Mouse (Mus musculus) mature B cell (primary cell): Measurements from ENCODE around the gene Olfr728.

Source experiments
- in situ Hi-C: fragments of 300-500 bp; cut with MboI; formaldehyde crosslinking; loops from 2 replicates; pipeline ENCODE4 v1.14.3; 2019

Olfr728 gene

DNA sequence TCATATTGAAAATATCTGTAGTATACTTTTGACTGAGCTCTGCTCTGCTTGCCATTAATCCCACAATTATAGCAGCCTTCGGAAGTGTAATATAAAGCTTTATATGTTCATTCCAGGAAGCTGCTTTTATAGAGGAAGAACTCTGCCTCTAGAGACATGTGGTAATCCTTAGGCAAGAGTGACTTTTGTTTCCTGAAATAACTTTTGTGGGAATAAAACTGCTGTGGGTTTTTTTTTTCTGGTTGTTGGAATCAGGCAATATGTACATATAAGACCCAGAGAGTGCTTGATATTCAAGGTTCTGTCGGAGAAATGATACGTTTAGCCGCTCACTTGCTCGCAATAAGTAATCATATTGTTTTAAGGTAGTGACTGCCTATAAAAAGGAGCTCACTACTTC, at the start of gene Olfr728:
TSS of gene Olfr728 (minus strand) at position 101 of the 400 bp plus-strand sequence.
- in situ Hi-C loops, result no loop called here

DNA sequence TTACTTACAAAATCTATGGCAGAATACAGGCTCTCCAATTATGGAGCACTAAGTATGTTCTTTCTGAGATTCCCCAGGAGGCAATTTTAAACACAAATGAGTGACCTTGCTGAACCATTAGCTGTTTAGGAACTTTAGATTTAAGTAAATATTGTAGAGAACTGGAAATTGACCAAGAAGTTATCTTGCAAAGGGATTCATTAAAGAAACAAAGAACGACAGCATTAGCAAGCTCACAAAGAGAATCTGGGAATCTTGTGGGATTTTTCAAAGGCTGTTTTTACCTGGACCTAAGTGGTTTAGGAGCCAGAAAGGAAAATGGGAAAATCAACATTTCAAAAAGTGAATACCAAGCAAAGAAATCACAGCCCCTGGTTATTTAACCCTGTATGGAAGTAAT, 45.6 kb upstream of the Olfr728 start, which contains the start of gene Olfr730:
TSS of gene Olfr730 (minus strand) at position 101 of the 400 bp plus-strand sequence.
- in situ Hi-C loops, result no loop called here

DNA sequence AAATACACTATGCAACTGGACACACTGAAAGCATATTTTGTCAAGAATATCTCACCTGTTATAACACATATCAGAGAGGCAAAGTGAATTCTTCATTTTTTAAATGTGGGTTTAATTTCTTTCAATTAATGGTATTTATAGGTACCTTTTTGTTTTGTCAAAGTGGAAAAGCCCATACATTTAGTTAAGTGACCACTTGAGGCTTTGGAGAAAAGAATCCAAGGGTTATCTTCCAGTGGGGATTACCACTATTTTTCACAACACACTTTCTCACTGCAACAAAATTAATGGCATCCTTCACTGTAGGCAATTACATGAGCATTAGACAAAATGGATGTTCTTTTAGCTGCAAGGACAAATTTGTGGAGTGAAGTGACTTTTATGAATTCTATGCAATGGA, 10.3 kb upstream of the Olfr728 start, which contains the start of gene Olfr729:
TSS of gene Olfr729 (minus strand) at position 101 of the 400 bp plus-strand sequence.
- in situ Hi-C loops, result no loop called here

DNA sequence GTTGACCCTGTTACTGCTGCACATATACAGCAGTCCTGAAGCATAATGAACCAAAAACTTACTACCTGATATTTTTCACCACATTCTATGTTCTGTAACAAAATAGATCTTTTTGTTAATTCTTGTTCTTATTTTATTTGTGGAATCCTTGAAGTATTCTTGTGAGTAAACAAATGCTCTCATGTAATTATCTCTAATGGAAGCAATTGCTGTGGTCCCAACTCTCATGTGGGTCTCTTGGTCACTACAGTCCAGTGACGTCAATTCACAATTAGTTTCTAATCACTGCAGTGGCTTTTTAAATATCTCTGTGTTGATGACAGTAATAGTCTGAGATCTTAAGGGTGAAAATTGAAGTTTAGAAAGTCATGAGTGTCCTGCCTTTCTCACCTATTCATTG, 19.6 kb downstream of the Olfr728 start, which contains the start of gene Olfr727:
TSS of gene Olfr727 (plus strand) at position 301 of the 400 bp plus-strand sequence.
- in situ Hi-C loops, result no loop called here

DNA sequence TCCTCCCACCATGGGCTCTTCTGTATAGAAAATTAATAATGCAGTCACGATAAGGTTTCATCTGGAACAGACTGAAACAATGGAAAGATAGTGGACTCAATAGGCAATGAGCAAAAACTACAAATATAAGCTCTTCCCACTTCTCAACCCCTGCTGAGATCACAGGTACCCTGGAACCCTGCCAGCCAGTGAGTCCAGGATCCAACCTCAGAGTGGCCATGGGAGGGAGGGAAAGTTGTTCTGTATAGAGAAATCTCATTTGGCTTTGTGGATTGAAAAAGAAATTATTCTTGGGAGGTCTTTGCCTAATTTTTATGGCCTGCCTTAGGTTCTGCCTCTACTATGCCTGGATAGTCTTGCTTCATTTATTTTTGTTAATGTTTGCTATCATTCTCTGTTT, 51.6 kb downstream of the Olfr728 start, which contains the start of gene Olfr726:
TSS of gene Olfr726 (minus strand) at position 101 of the 400 bp plus-strand sequence.
- in situ Hi-C loops, result no loop called here
